Mouse (Mus musculus): ENCODE measurements around the gene Baiap3.

DNA sequence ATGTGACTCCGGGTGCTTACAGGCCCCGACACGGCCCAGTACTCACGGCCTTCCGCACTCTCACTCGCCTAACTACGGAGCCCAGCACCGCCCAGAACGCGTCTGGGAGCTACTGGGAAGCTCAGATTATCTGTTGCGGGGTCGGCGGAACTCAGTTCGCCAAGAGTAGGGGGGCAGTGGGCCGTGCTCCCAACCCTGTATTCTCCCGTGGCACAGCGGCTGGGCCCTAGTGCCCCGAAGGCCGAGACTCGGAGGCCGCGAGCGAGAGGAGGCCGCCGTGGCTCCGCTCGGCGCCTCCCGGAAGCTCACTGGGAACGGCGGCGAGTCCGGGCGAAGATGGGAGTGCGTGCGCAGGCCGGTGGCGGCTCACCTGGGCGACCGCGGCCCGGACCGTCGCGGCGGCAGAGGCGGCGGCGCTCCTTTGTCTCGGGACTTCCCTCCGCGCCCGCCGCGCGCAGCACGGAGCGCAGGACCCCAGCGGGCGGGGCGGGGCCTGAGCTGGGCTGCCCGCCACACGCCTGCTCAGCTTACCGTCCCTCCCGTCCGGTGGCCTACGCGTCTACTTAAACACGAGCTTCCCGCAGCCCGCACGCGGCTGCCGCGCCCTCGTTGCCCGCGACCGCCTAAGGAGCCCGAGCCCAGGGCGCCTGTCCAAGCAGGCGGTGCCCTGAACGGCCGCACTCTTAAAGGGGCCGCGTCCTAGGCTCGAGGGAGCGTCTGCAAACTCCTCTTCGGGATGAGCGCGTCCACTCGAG lies 17.0 kb upstream of the Baiap3 start:
- TF ChIP-seq CTCF (IDR thresholded peaks at IDR 0.05; ENCODE audit: low read depth, low read length) (no peak), GATA1 (IDR thresholded peaks at IDR 0.05; ENCODE audit: borderline replicate concordance, low read length) (no peak), TAL1 (conservative IDR thresholded peaks at IDR 0.05; ENCODE audit: low read depth, low read length) (no peak)
